Mouse (Mus musculus) E14TG2a.4 (cell line): ENCODE results near the gene Pbld2.

ENCODE experiments used
- CTCF ChIP-seq: conservative IDR thresholded peaks from 2 replicates; pipeline ENCODE4 v1.5.1; 2014; ENCODE audit warnings: low read length
- NANOG ChIP-seq: IDR thresholded peaks from 2 replicates; pipeline ENCODE4 v1.6.1; 2014; ENCODE audit warnings: borderline replicate concordance, low read length, mixed read lengths
- POU5F1 ChIP-seq: IDR thresholded peaks from 2 replicates; pipeline ENCODE4 v1.6.1; 2014; ENCODE audit warnings: low read length, borderline replicate concordance

- TF ChIP-seq CTCF (no peak), POU5F1 (no peak), NANOG (no peak)
These were observed 13.8 kb upstream of the Pbld2 start for GRCm38 (mm10) chr10:63010268-63010667.
